In the genomic region with DNA sequence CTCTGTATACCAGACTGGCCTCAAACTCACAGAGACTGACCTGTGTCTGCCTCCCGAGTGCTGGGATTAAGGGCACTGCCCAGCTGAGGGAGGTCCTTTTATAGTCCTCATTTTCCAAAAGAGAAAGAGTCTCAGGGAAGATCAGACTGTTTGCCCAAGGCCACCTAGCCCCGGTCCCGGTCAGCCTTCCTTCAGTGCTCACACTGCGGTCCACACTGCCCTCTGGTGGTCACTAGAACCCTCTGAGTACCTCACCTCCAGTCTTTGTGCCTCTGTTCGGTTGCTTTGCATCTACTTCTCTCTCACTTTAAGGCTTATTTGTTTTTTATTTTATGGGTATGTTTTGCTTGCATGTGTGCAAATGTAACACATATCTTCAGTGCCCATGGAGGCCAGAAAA, we compare ENCODE assay signal across 8 mouse cellular contexts. TPM values are rescaled to one million over a fixed set of nuclear protein-coding genes. Genes with fewer than 3 reads are reported as not detected.
DNase-seq lines count a peak whose midpoint lies in the region; ATAC-seq lines count a peak whose summit lies in the region.

No protein-coding gene starts in this region.

- DNase-seq in A20 (ENCODE audit: low read depth, low spot score) = peak; percentile 79
- peak; percentile 61 to 68 for DNase-seq in adrenal gland, postnatal 4 days (ENCODE audit: low spot score in 2 of 2)
- peak; percentile 90 for DNase-seq in heart, embryonic 10.5 days (ENCODE audit: low spot score)
- peak; percentile 40 for DNase-seq in liver, embryonic 13.5 days
- peak; percentile 82 for DNase-seq in neural tube, embryonic 10.5 days (ENCODE audit: extremely low spot score, low spot score)

- peak overlapping the region; percentile 8; the same call in 1 of the 2 replicates for H3K27ac ChIP-seq in embryonic facial prominence, embryonic 15.5 days (replicated peaks)
- H3K27ac ChIP-seq in heart, embryonic 10.5 days = no peak overlapping the region
- H3K27ac ChIP-seq in kidney, embryonic 16.5 days (ENCODE audit: low read length) = no peak overlapping the region
- H3K27ac ChIP-seq in liver, embryonic 13.5 days = no peak overlapping the region
- no peak overlapping the region for H3K27ac ChIP-seq in stomach, embryonic 16.5 days (ENCODE audit: low read length)

- H3K9ac ChIP-seq in embryonic facial prominence, embryonic 15.5 days = no peak overlapping the region
- H3K9ac ChIP-seq in kidney, embryonic 16.5 days (replicated peaks; ENCODE audit: low read length) = no peak overlapping the region
- no peak overlapping the region for H3K9ac ChIP-seq in liver, embryonic 13.5 days
- no peak overlapping the region for H3K9ac ChIP-seq in stomach, embryonic 16.5 days (ENCODE audit: low read length)

- 4% methylated on average over 5 of the region's 5 CpGs for WGBS in embryonic facial prominence, embryonic 15.5 days
- WGBS in heart, embryonic 10.5 days = 8% methylated on average over 5 of the region's 5 CpGs
- 7% methylated on average over 5 of the region's 5 CpGs for WGBS in kidney, embryonic 16.5 days
- 8% methylated on average over 5 of the region's 5 CpGs for WGBS in liver, embryonic 13.5 days (ENCODE audit: insufficient replicate concordance)
- 9% methylated on average over 5 of the region's 5 CpGs for WGBS in stomach, embryonic 16.5 days

- H3K4me3 ChIP-seq in embryonic facial prominence, embryonic 15.5 days (replicated peaks) = no peak overlapping the region
- H3K4me3 ChIP-seq in heart, embryonic 10.5 days = no peak overlapping the region
- H3K4me3 ChIP-seq in kidney, embryonic 16.5 days (ENCODE audit: low read length) = no peak overlapping the region
- H3K4me3 ChIP-seq in liver, embryonic 13.5 days (replicated peaks) = no peak overlapping the region
- H3K4me3 ChIP-seq in stomach, embryonic 16.5 days (replicated peaks; ENCODE audit: low read length) = no peak overlapping the region

- no peaks in the 10 kb centered on the region for H3K27me3 ChIP-seq in embryonic facial prominence, embryonic 15.5 days
- no peaks in the 10 kb centered on the region for H3K27me3 ChIP-seq in heart, embryonic 10.5 days (ENCODE audit: insufficient read depth, poor library complexity, severe bottlenecking)
- 0 out of 2 replicates have a peak, but pooled peaks cover 3% of the 10 kb centered on the region for H3K27me3 ChIP-seq in kidney, embryonic 16.5 days (ENCODE audit: insufficient read depth, low read length)
- no peaks in the 10 kb centered on the region for H3K27me3 ChIP-seq in liver, embryonic 13.5 days
- no peaks in the 10 kb centered on the region for H3K27me3 ChIP-seq in stomach, embryonic 16.5 days (ENCODE audit: control insufficient read depth, insufficient read depth, low read length)

- no peaks in the 10 kb centered on the region for H3K36me3 ChIP-seq in embryonic facial prominence, embryonic 15.5 days
- H3K36me3 ChIP-seq in heart, embryonic 10.5 days = no peaks in the 10 kb centered on the region; the same call in 1 of the 2 replicates
- H3K36me3 ChIP-seq in kidney, embryonic 16.5 days (ENCODE audit: insufficient read depth, low read length) = no peaks in the 10 kb centered on the region
- H3K36me3 ChIP-seq in liver, embryonic 13.5 days = no peaks in the 10 kb centered on the region
- H3K36me3 ChIP-seq in stomach, embryonic 16.5 days (ENCODE audit: control insufficient read depth, insufficient read depth, low read length) = no peaks in the 10 kb centered on the region

- no peak overlapping the region for H3K4me2 ChIP-seq in embryonic facial prominence, embryonic 15.5 days (replicated peaks)
- no peak overlapping the region for H3K4me2 ChIP-seq in kidney, embryonic 16.5 days (replicated peaks; ENCODE audit: low read depth, low read length)
- no peak overlapping the region for H3K4me2 ChIP-seq in liver, embryonic 13.5 days
- no peak overlapping the region for H3K4me2 ChIP-seq in stomach, embryonic 16.5 days (ENCODE audit: low read depth, low read length)

- ATAC-seq in embryonic facial prominence, embryonic 15.5 days (ENCODE audit: insufficient number of reproducible peaks, low FRiP score, low TSS enrichment, low read depth) = no peak
- ATAC-seq in kidney, embryonic 16.5 days (ENCODE audit: low FRiP score, low TSS enrichment) = peak; percentile 82
- peak; percentile 56; the same call in 1 of the 2 replicates for ATAC-seq in liver, embryonic 13.5 days (ENCODE audit: low read depth)
- ATAC-seq in stomach, embryonic 16.5 days (ENCODE audit: insufficient read depth, low FRiP score) = peak; percentile 67; the same call in 1 of the 2 replicates

- H3K4me1 ChIP-seq in embryonic facial prominence, embryonic 15.5 days = peaks cover 24% of the 10 kb centered on the region; the same call in 1 of the 2 replicates
- H3K4me1 ChIP-seq in heart, embryonic 10.5 days = peaks cover 24% of the 10 kb centered on the region; the same call in 1 of the 2 replicates
- H3K4me1 ChIP-seq in kidney, embryonic 16.5 days (ENCODE audit: insufficient read depth, low read length) = no peaks in the 10 kb centered on the region
- H3K4me1 ChIP-seq in liver, embryonic 13.5 days (replicated peaks) = peaks cover 13% of the 10 kb centered on the region; the same call in 1 of the 2 replicates
- peaks cover 8% of the 10 kb centered on the region for H3K4me1 ChIP-seq in stomach, embryonic 16.5 days (ENCODE audit: control insufficient read depth, insufficient read depth, low read length)

- H3K9me3 ChIP-seq in embryonic facial prominence, embryonic 15.5 days (replicated peaks) = no peaks in the 10 kb centered on the region
- H3K9me3 ChIP-seq in heart, embryonic 10.5 days = no peaks in the 10 kb centered on the region; the same call in 1 of the 2 replicates
- no peaks in the 10 kb centered on the region for H3K9me3 ChIP-seq in kidney, embryonic 16.5 days (ENCODE audit: low read length)
- H3K9me3 ChIP-seq in liver, embryonic 13.5 days (replicated peaks) = no peaks in the 10 kb centered on the region
- H3K9me3 ChIP-seq in stomach, embryonic 16.5 days (replicated peaks; ENCODE audit: control insufficient read depth, low read length) = 0 out of 2 replicates have a peak, but pooled peaks cover 3% of the 10 kb centered on the region

RNA-seq across cellular contexts. Expression of a gene that starts 26.6 kb away (rescaled TPM):
- 100 to 1,000 TPM; 206 to 212 TPM for total RNA-seq in adrenal gland, postnatal 4 days (2021)
- 215 TPM in 2 replicates for polyA plus RNA-seq in embryonic facial prominence, embryonic 15.5 days (2015; fragmentation: Nextera tagmentation; extraction: Ambion mirVana)
- 194 and 197 TPM in 2 replicates for polyA plus RNA-seq in heart, embryonic 10.5 days (2016; fragmentation: Nextera tagmentation; extraction: Ambion mirVana)
- polyA plus RNA-seq in kidney, embryonic 16.5 days (2015; fragmentation: Nextera tagmentation; extraction: Ambion mirVana) = 231 and 240 TPM in 2 replicates
- 131 and 147 TPM in 2 replicates for polyA plus RNA-seq in liver, embryonic 13.5 days (2015; fragmentation: Nextera tagmentation; extraction: Ambion mirVana)
- polyA plus RNA-seq in stomach, embryonic 16.5 days (2015; fragmentation: Nextera tagmentation; extraction: Ambion mirVana) = 207 and 219 TPM in 2 replicates

Comparison
In these comparisons a context has a peak if more than half of its experiments do, and no peak if none do; other contexts are left out.
1. DNase-seq: peak in every context shown above with its lines; median percentile 90 in heart, embryonic 10.5 days; 82 in neural tube, embryonic 10.5 days; 79 in A20; 64 in adrenal gland, postnatal 4 days; 40 in liver, embryonic 13.5 days.